Mouse (Mus musculus) forebrain, embryonic 16.5 days (tissue): ENCODE results near the gene Neu3. TPM values are rescaled to one million over a fixed set of nuclear protein-coding genes. Genes with fewer than 3 reads are reported as not detected.
A peak's percentile ranks its signal among the peaks of the same experiment; 100 is the strongest.

ENCODE experiments used
- ATAC-seq: fragments of 200-750 bp; cut with Nextera tagmentation; 2 replicates; pipeline ENCODE4 v1.8.0; 2017; ENCODE audit warnings: mild to moderate bottlenecking, moderate library complexity
- H3K27ac ChIP-seq: fragments of 300-500 bp; sonication (generic); 2 replicates; pipeline ENCODE4 v1.5.1; 2014; ENCODE audit warnings: low read length, control low read depth
- H3K27me3 ChIP-seq: fragments of 300-500 bp; sonication (generic); replicated peaks from 2 replicates; pipeline ENCODE4 v1.6.1; 2014; ENCODE audit warnings: low read length; ENCODE audit not compliant: control insufficient read depth, insufficient read depth
- H3K36me3 ChIP-seq: fragments of 300-500 bp; sonication (generic); 2 replicates; pipeline ENCODE4 v1.6.1; 2014; ENCODE audit not compliant: control insufficient read depth, insufficient read depth
- H3K4me1 ChIP-seq: fragments of 300-500 bp; sonication (generic); replicated peaks from 2 replicates; pipeline ENCODE4 v1.6.1; 2014; ENCODE audit warnings: low read length; ENCODE audit not compliant: control insufficient read depth, insufficient read depth
- H3K4me2 ChIP-seq: fragments of 300-500 bp; sonication (generic); 2 replicates; pipeline ENCODE4 v1.6.1; 2014; ENCODE audit warnings: mild to moderate bottlenecking, low read length, control low read depth
- H3K4me3 ChIP-seq: fragments of 300-500 bp; sonication (generic); replicated peaks from 2 replicates; pipeline ENCODE4 v1.5.1; 2014; ENCODE audit warnings: mild to moderate bottlenecking, low read length, control low read depth
- H3K9ac ChIP-seq: fragments of 300-500 bp; sonication (generic); replicated peaks from 2 replicates; pipeline ENCODE4 v1.6.1; 2014; ENCODE audit warnings: low read depth, low read length, control low read depth
- H3K9me3 ChIP-seq: fragments of 300-500 bp; sonication (generic); 2 replicates; pipeline ENCODE4 v1.6.1; 2016; ENCODE audit warnings: low read length; ENCODE audit not compliant: control insufficient read depth
- WGBS: fragments of 180-500 bp; shearing (Covaris S2); extraction: QIAGEN DNeasy Blood & Tissue Kit; methylation state at CpG from one replicate; pipeline ENCODE4 v1.1.7; 2014; 5-methylcytosine and 5-hydroxymethylcytosine counted together
- polyA plus RNA-seq: library from polyadenylated mRNA; unstranded; fragments of >200 nt; fragmentation: Nextera tagmentation; extraction: Ambion mirVana; gene quantifications from 2 replicates; pipeline ENCODE4 v1.2.1, GENCODE M21; 2015

Gene Neu3
- polyA plus RNA-seq, 1 experiment from 2014 or later: 1.6 TPM

- no peak overlapping the region for H3K27ac ChIP-seq
- H3K27me3 ChIP-seq: no peaks in the 10 kb centered on the region
- ATAC-seq: no peak
- 70% methylated on average over 8 of the region's 8 CpGs for WGBS
- no peaks in the 10 kb centered on the region for H3K9me3 ChIP-seq
- no peaks in the 10 kb centered on the region for H3K36me3 ChIP-seq
- no peak overlapping the region for H3K4me2 ChIP-seq
- H3K9ac ChIP-seq: no peak overlapping the region
- H3K4me3 ChIP-seq: no peak overlapping the region
- no peaks in the 10 kb centered on the region for H3K4me1 ChIP-seq
Measured at GRCm38 (mm10) chr7:99803535-99803934, 24.7 kb downstream of the Neu3 start.

GRCm38 (mm10) chr7:99799118-99799517 lies 29.1 kb downstream of the Neu3 start:
- ATAC-seq: no peak
- H3K4me2 ChIP-seq: no peak overlapping the region
- peaks cover 11% of the 10 kb centered on the region for H3K4me1 ChIP-seq
- H3K27me3 ChIP-seq: no peaks in the 10 kb centered on the region
- no peak overlapping the region for H3K27ac ChIP-seq
- 75% methylated on average over 7 of the region's 7 CpGs for WGBS
- no peak overlapping the region for H3K9ac ChIP-seq
- no peaks in the 10 kb centered on the region for H3K9me3 ChIP-seq
- H3K4me3 ChIP-seq: no peak overlapping the region
- H3K36me3 ChIP-seq: no peaks in the 10 kb centered on the region

- Histone ChIP-seq H3K27ac (no peak overlapping the region), H3K36me3 (no peaks in the 10 kb centered on the region), H3K9me3 (no peaks in the 10 kb centered on the region), H3K4me2 (no peak overlapping the region), H3K27me3 (no peaks in the 10 kb centered on the region), H3K4me3 (no peak overlapping the region), H3K4me1 (peaks cover 11% of the 10 kb centered on the region), H3K9ac (no peak overlapping the region)
- ATAC-seq: peak; percentile 62
- 35% methylated on average over 6 of the region's 6 CpGs for WGBS
Measured at GRCm38 (mm10) chr7:99797911-99798647, 30.1 kb downstream of the Neu3 start.

GRCm38 (mm10) chr7:99797261-99797660 lies 31.0 kb downstream of the Neu3 start:
- no peak for ATAC-seq
- Histone ChIP-seq H3K4me2 (no peak overlapping the region), H3K27ac (no peak overlapping the region), H3K9me3 (no peaks in the 10 kb centered on the region), H3K4me1 (peaks cover 11% of the 10 kb centered on the region), H3K4me3 (no peak overlapping the region), H3K9ac (no peak overlapping the region), H3K36me3 (no peaks in the 10 kb centered on the region), H3K27me3 (no peaks in the 10 kb centered on the region)
- 56% methylated on average over 3 of the region's 3 CpGs for WGBS

- no peak overlapping the region for H3K4me2 ChIP-seq
- H3K4me1 ChIP-seq: peaks cover 11% of the 10 kb centered on the region
- no peaks in the 10 kb centered on the region for H3K36me3 ChIP-seq
- H3K9me3 ChIP-seq: no peaks in the 10 kb centered on the region
- no peak overlapping the region for H3K9ac ChIP-seq
- ATAC-seq: no peak
- no peak overlapping the region for H3K4me3 ChIP-seq
- no peaks in the 10 kb centered on the region for H3K27me3 ChIP-seq
- 67% methylated on average over 3 of the region's 3 CpGs for WGBS
- H3K27ac ChIP-seq: no peak overlapping the region
Measured at GRCm38 (mm10) chr7:99796471-99796870, 31.7 kb downstream of the Neu3 start.

- peak overlapping the region; percentile 30 for H3K9ac ChIP-seq
- no peaks in the 10 kb centered on the region for H3K36me3 ChIP-seq
- H3K4me3 ChIP-seq: peak overlapping the region; percentile 13; the same call in 1 of the 2 replicates
- no peak overlapping the region for H3K27ac ChIP-seq
- ATAC-seq: peak; percentile 69
- peaks cover 11% of the 10 kb centered on the region for H3K4me1 ChIP-seq
- peak overlapping the region; percentile 49 for H3K4me2 ChIP-seq
- 8% methylated on average over 16 of the region's 17 CpGs for WGBS
- no peaks in the 10 kb centered on the region for H3K27me3 ChIP-seq
- no peaks in the 10 kb centered on the region for H3K9me3 ChIP-seq
Measured at GRCm38 (mm10) chr7:99795192-99795981, 32.8 kb downstream of the Neu3 start.

- H3K9ac ChIP-seq: no peak overlapping the region
- H3K36me3 ChIP-seq: no peaks in the 10 kb centered on the region
- 63% methylated on average over 2 of the region's 2 CpGs for WGBS
- no peak overlapping the region for H3K27ac ChIP-seq
- no peak overlapping the region for H3K4me3 ChIP-seq
- no peak overlapping the region for H3K4me2 ChIP-seq
- H3K27me3 ChIP-seq: no peaks in the 10 kb centered on the region
- H3K9me3 ChIP-seq: no peaks in the 10 kb centered on the region
- H3K4me1 ChIP-seq: peaks cover 11% of the 10 kb centered on the region
- ATAC-seq: no peak
Measured at GRCm38 (mm10) chr7:99794096-99794495, 34.1 kb downstream of the Neu3 start.

GRCm38 (mm10) chr7:99790816-99791215 lies 37.4 kb downstream of the Neu3 start:
- 84% methylated on average over 10 of the region's 10 CpGs for WGBS
- ATAC-seq: no peak
- no peak overlapping the region for H3K9ac ChIP-seq
- H3K36me3 ChIP-seq: no peaks in the 10 kb centered on the region
- H3K9me3 ChIP-seq: no peaks in the 10 kb centered on the region
- no peak overlapping the region for H3K27ac ChIP-seq
- no peaks in the 10 kb centered on the region for H3K27me3 ChIP-seq
- H3K4me2 ChIP-seq: no peak overlapping the region
- H3K4me1 ChIP-seq: peaks cover 9% of the 10 kb centered on the region
- H3K4me3 ChIP-seq: no peak overlapping the region

GRCm38 (mm10) chr7:99788563-99788962 lies 39.7 kb downstream of the Neu3 start:
- no peaks in the 10 kb centered on the region for H3K27me3 ChIP-seq
- no peak overlapping the region for H3K9ac ChIP-seq
- no peak overlapping the region for H3K4me2 ChIP-seq
- H3K9me3 ChIP-seq: no peaks in the 10 kb centered on the region
- WGBS: 83% methylated on average over 5 of the region's 5 CpGs
- ATAC-seq: no peak
- H3K36me3 ChIP-seq: no peaks in the 10 kb centered on the region
- no peak overlapping the region for H3K4me3 ChIP-seq
- no peak overlapping the region for H3K27ac ChIP-seq
- no peaks in the 10 kb centered on the region for H3K4me1 ChIP-seq
